Mouse (Mus musculus) heart, postnatal 0 days (tissue): Measurements from ENCODE around the gene Gja1. TPM values are rescaled to one million over a fixed set of nuclear protein-coding genes. Genes with fewer than 3 reads are reported as not detected.
A peak's percentile ranks its signal among the peaks of the same experiment; 100 is the strongest.

ENCODE experiments used
- ATAC-seq: fragments of 200-750 bp; cut with Nextera tagmentation; 2 replicates; pipeline ENCODE4 v1.8.0; 2017; ENCODE audit warnings: low read depth, moderate number of reproducible peaks, moderate library complexity; ENCODE audit not compliant: insufficient read depth
- DNase-seq: peaks from one replicate; pipeline ENCODE4 v3.0.0-alpha.2; 2016; ENCODE audit warnings: low spot score
- H3K27ac ChIP-seq: fragments of 300-500 bp; sonication (generic); 2 replicates; pipeline ENCODE4 v1.5.1; 2014; ENCODE audit warnings: low read depth, mild to moderate bottlenecking
- H3K27me3 ChIP-seq: fragments of 300-500 bp; sonication (generic); 2 replicates; pipeline ENCODE4 v1.6.1; 2014; ENCODE audit warnings: low read length, mixed read lengths; ENCODE audit not compliant: control insufficient read depth, insufficient read depth
- H3K36me3 ChIP-seq: fragments of 300-500 bp; sonication (generic); replicated peaks from 2 replicates; pipeline ENCODE4 v1.6.1; 2014; ENCODE audit warnings: low read length, mixed read lengths; ENCODE audit not compliant: control insufficient read depth, insufficient read depth
- H3K4me1 ChIP-seq: fragments of 300-500 bp; sonication (generic); 2 replicates; pipeline ENCODE4 v1.6.1; 2014; ENCODE audit warnings: antibody characterized with exemption; ENCODE audit not compliant: control insufficient read depth, insufficient read depth
- H3K4me2 ChIP-seq: fragments of 300-500 bp; sonication (generic); 2 replicates; pipeline ENCODE4 v1.6.1; 2014; ENCODE audit warnings: low read depth, mild to moderate bottlenecking, low read length, moderate library complexity
- H3K4me3 ChIP-seq: fragments of 300-500 bp; sonication (generic); 2 replicates; pipeline ENCODE4 v1.5.1; 2014; ENCODE audit warnings: low read depth, low read length
- H3K9ac ChIP-seq: fragments of 300-500 bp; sonication (generic); replicated peaks from 2 replicates; pipeline ENCODE4 v1.6.1; 2014; ENCODE audit warnings: low read depth, low read length, mixed read lengths
- H3K9me3 ChIP-seq: fragments of 300-500 bp; sonication (generic); replicated peaks from 2 replicates; pipeline ENCODE4 v1.6.1; 2016; ENCODE audit warnings: low read length; ENCODE audit not compliant: control insufficient read depth
- CTCF ChIP-seq: IDR thresholded peaks from 2 replicates; pipeline ENCODE4 v1.5.1; 2016; ENCODE audit warnings: antibody characterized with exemption, control low read depth, low read depth
- EP300 ChIP-seq: IDR thresholded peaks from 2 replicates; pipeline ENCODE4 v1.6.1; 2016; ENCODE audit warnings: antibody characterized with exemption, low read depth
- WGBS: fragments of 180-500 bp; shearing (Covaris S2); extraction: QIAGEN DNeasy Blood & Tissue Kit; methylation state at CpG from one replicate; pipeline ENCODE4 v1.1.7; 2014; 5-methylcytosine and 5-hydroxymethylcytosine counted together
- polyA plus RNA-seq: library from polyadenylated mRNA; unstranded; fragments of >200 nt; fragmentation: Nextera tagmentation; extraction: Ambion mirVana; gene quantifications from 2 replicates; pipeline ENCODE4 v1.2.1, GENCODE M21; 2015
- total RNA-seq: library from RNA; depleted of rRNA; stranded (reverse); fragments of >200 nt; gene quantifications from 2 replicates; pipeline ENCODE4 v1.2.3, GENCODE M21; 2014; ENCODE audit warnings: low replicate concordance

Gja1 gene
- total and polyA plus RNA-seq, 2 experiments from 2014 or later, result 396 to 613 TPM

DNA sequence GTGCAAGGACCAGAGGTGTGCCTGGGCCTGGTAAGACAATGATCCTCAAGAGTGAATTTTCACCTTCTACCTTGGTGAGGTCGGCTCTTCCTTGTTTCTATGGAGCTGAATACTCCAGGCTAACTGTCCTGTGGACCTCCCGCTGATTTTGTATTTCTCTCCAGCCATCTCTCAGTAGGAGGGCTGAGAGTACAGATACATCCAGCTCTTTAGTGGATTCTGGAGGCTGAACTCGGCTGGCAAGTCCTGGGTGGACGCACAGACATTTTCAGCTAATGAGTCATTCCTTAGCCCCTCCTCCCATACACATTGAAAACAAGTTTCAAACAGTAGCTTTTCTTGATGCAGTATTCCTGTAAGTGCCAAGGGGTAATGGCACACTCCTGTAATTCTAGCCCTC is 49.2 kb downstream of the Gja1 start:
- WGBS, result 45% methylated on average over 4 of the region's 4 CpGs
- TF ChIP-seq CTCF (no peak), EP300 (no peak)

DNA sequence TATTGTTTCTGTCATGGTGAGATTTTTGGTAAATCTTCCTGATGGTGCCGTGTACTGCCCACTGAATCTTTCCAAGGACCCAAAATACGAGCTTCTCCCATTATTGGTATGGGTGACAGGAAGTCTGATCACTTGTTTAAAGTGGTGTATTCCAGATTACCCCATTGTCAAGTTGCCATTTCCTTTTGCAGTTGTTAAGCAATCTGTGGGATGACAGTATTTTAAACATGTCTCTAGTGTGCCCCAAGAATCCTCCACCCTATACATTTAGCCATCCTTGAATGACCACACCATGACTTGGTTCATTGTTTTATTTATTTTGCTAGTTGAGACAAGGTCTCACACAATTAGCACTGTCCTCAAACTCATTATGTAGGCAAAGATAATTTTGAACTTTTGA is 50.3 kb downstream of the Gja1 start:
- H3K36me3 ChIP-seq, result no peaks in the 10 kb centered on the region
- H3K27me3 ChIP-seq, result no peaks in the 10 kb centered on the region
- H3K4me2 ChIP-seq, result no peak overlapping the region
- TF ChIP-seq CTCF, result no peak
- no peak for TF ChIP-seq EP300
- no peak overlapping the region for H3K9ac ChIP-seq
- H3K9me3 ChIP-seq, result no peaks in the 10 kb centered on the region
- H3K27ac ChIP-seq, result no peak overlapping the region
- DNase-seq (no peak), ATAC-seq (no peak)
- H3K4me1 ChIP-seq, result peaks cover 4% of the 10 kb centered on the region; the same call in 1 of the 2 replicates
- WGBS, result 81% methylated on average over 2 of the region's 2 CpGs
- H3K4me3 ChIP-seq, result no peak overlapping the region

More for the DNA sequence above, 49.2 kb downstream of the Gja1 start:
- H3K4me3 ChIP-seq, result no peak overlapping the region
- DNase-seq, result no peak
- no peaks in the 10 kb centered on the region for H3K9me3 ChIP-seq
- no peaks in the 10 kb centered on the region for H3K4me1 ChIP-seq
- no peak for ATAC-seq
- H3K27ac ChIP-seq, result no peak overlapping the region
- H3K9ac ChIP-seq, result no peak overlapping the region
- H3K4me2 ChIP-seq, result no peak overlapping the region
- H3K27me3 ChIP-seq, result no peaks in the 10 kb centered on the region
- no peaks in the 10 kb centered on the region for H3K36me3 ChIP-seq

DNA sequence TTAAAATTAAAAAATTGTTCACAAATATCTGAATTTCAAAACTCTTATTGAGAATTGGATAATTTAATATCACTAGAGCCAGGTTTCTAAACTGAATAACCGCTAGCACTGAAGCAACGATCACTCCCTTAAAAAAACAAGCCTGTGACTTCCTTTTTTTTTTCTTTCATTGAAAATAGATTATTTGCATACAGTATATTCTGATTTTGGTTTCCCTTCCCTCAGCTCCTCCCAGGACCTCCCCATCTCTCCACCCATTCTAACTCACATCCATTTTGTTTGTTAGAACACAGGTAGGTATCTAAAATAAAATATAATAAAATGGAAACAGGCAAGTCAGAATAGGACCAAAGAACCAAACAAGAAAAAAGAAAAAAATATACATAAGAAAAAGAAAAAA is 50.7 kb downstream of the Gja1 start:
- ATAC-seq, result no peak
- no peak for TF ChIP-seq CTCF
- no peak for TF ChIP-seq EP300
- no peak for DNase-seq
- no peaks in the 10 kb centered on the region for H3K36me3 ChIP-seq
- WGBS, result 85% methylated on average over 2 of the region's 2 CpGs
- no peak overlapping the region for H3K4me3 ChIP-seq
- H3K27me3 ChIP-seq, result no peaks in the 10 kb centered on the region
- no peaks in the 10 kb centered on the region for H3K9me3 ChIP-seq
- H3K4me1 ChIP-seq, result peaks cover 4% of the 10 kb centered on the region; the same call in 1 of the 2 replicates
- H3K9ac ChIP-seq, result no peak overlapping the region
- no peak overlapping the region for H3K27ac ChIP-seq
- H3K4me2 ChIP-seq, result no peak overlapping the region

DNA sequence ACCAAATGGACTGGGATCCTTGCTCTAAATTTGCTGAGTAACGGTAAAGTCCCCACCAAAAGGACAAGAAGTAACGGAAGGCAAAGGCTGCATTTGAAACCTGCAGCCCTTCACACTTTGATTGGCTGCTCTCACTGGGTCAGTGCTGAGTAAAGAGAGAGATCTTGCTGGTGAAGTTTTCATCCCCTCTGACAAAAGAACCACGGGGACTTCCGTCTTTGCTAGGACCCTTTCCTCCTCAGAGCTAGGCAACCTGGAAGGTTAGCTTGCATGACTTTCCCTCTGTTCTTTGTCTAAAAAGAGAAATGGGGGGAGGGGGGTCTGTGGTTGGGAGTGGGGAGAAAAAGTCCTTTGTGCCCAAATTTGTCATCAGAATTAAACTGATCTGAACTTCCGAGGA is 51.9 kb downstream of the Gja1 start:
- ATAC-seq (no peak), DNase-seq (no peak)
- WGBS, result 83% methylated on average over 5 of the region's 5 CpGs
- no peaks in the 10 kb centered on the region for H3K36me3 ChIP-seq
- no peak for TF ChIP-seq EP300
- no peak for TF ChIP-seq CTCF
- no peak overlapping the region for H3K27ac ChIP-seq
- H3K9ac ChIP-seq, result no peak overlapping the region
- no peak overlapping the region for H3K4me2 ChIP-seq
- H3K9me3 ChIP-seq, result no peaks in the 10 kb centered on the region
- no peak overlapping the region for H3K4me3 ChIP-seq
- no peaks in the 10 kb centered on the region for H3K27me3 ChIP-seq
- H3K4me1 ChIP-seq, result peaks cover 4% of the 10 kb centered on the region; the same call in 1 of the 2 replicates

DNA sequence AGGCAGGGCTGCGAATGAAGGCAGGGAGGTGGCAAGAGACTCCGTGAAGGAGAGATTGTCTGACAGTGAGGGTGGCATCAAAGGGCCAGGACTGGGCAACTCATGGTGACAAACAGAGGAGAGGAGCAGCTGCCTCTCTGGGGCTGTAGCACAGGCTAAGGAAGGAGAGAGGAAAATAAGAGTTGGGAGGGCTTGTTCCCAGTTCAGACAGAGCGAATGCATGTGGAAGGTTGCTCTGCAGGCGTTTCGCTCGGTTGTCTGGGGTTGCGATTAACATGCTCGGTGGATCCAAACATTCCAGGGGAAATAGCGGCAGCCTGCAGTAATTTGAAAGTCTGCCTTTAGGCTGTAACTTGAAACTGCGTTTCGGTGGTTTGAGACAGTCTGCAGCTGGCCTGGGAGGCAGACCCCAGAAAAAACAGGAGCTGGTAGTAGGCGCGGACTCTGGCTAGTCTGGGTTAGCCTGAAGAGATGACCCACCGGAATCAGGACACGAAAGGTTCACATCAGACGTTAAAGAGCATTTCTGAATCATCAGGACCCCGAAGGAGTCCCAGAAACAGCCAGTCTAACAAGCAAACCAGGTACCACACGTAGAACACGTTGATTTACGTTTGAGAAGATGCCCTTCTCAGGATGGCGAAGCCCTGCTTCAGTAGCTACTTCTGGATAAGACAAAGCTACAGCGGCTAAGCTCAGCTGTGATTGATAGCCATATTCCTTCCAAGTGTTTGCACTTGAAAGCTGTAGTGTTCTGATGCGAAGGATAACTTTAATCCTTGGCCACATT is 54.7 kb downstream of the Gja1 start:
- Histone ChIP-seq H3K27ac (no peak overlapping the region), H3K9ac (peak overlapping the region; percentile 45), H3K36me3 (no peaks in the 10 kb centered on the region), H3K4me2 (peak overlapping the region; percentile 62), H3K27me3 (no peaks in the 10 kb centered on the region), H3K4me3 (peak overlapping the region; percentile 38), H3K4me1 (peaks cover 4% of the 10 kb centered on the region; the same call in 1 of the 2 replicates), H3K9me3 (no peaks in the 10 kb centered on the region)
- DNase-seq, result peak; percentile 20
- no peak for TF ChIP-seq EP300
- ATAC-seq, result no peak
- WGBS, result 14% methylated on average over 23 of the region's 23 CpGs

DNA sequence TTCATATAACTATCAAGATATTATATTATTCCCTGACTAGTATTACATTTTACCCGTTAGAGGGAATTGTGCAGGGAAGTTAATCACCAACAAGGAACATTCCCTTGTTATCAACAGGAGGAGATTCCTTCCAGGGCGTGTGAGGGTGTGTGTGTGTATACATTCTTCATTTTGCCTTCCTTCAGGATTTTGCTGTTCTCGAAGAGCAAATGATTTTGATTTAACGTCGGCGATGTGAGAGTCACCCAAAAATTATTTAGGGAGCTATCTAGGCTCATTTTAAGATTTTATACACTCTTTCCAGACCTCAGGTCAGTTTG is 55.2 kb downstream of the Gja1 start:
- ATAC-seq, result no peak
- Histone ChIP-seq H3K4me2 (peak overlapping the region; percentile 62; the same call in 1 of the 2 replicates), H3K27me3 (no peaks in the 10 kb centered on the region), H3K36me3 (no peaks in the 10 kb centered on the region), H3K9me3 (no peaks in the 10 kb centered on the region), H3K4me3 (no peak overlapping the region), H3K4me1 (peaks cover 4% of the 10 kb centered on the region; the same call in 1 of the 2 replicates), H3K9ac (0 out of 2 replicates have a peak overlapping the region, but pooled peaks have one; percentile 45), H3K27ac (no peak overlapping the region)
- WGBS, result 64% methylated on average over 6 of the region's 6 CpGs
- no peak for DNase-seq
- TF ChIP-seq EP300, result no peak
- no peak for TF ChIP-seq CTCF
